Mouse (Mus musculus): ENCODE measurements around the gene Sorbs1.

DNA sequence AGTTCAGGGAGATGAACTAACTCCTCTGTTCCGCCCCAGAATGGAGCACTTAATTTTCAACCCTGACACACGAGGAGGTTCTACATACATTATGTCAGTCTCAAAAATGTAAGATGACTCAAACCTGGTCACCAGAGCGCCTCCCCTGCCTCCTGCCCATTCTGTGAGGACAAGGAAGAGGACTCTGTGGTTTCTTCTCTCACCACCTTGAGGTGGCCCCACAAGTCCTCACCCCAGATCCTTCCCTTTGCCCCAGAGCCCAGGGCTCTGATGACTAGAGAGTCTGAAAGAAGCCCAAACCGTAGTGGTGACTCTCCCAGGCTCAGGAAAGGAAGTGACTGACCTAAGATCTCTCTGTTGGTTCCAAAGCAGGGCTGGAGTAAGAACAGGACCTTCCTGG is 17.5 kb downstream of the Sorbs1 start:
- TF ChIP-seq EP300 (IDR thresholded peaks at IDR 0.05; ENCODE audit: insufficient read depth, low read depth, low read length) (no peak), CTCF (IDR thresholded peaks at IDR 0.05; ENCODE audit: low read depth, low read length) (no peak), POLR2A (IDR thresholded peaks at IDR 0.05; ENCODE audit: insufficient read depth, low read length) (no peak)
